Mouse (Mus musculus): ENCODE data around the gene Fgfbp1.

GRCm38 (mm10) chr5:43982896-43983295 is 1.3 kb upstream of the Fgfbp1 start:
- TF ChIP-seq CTCF (IDR thresholded peaks at IDR 0.05; ENCODE audit: borderline replicate concordance, insufficient read depth, low read length) = no peak
- no peak for TF ChIP-seq POLR2A (IDR thresholded peaks at IDR 0.05; ENCODE audit: low read depth, low read length)
